Mouse (Mus musculus) cerebellum, postnatal 14 days (tissue): ENCODE measurements at regions not wholly inside any gene's neighbourhood (a gene's known extent, or its start where the extent isn't known, plus 50 kb on each side); places are given as distances from the start of the nearest gene placed in this dataset.
"Not testable (repeated sequence)": the region's sequence is repeated elsewhere in the genome, so short reads cannot be mapped to it uniquely, and the experiment has no call there.

Experiments used
- DNase-seq, 2 experiments: peaks; one replicate each; pipeline ENCODE4 v3.0.0; 2021; ENCODE audit warnings: mixed read lengths in 2 of 2

- no peak for DNase-seq
These were observed 75.0 kb downstream of the Suds3 start for GRCm38 (mm10) chr5:117040878-117041277.

- DNase-seq, result peak; percentile 85 to 88
These were observed 78.7 kb downstream of the Suds3 start for GRCm38 (mm10) chr5:117037261-117037660.

GRCm38 (mm10) chr5:117032130-117032529 lies 83.8 kb downstream of the Suds3 start:
- peak; percentile 91 to 93 for DNase-seq

GRCm38 (mm10) chr5:117025689-117026383 lies 90.1 kb downstream of the Suds3 start:
- DNase-seq, result peak; percentile 63 to 71

GRCm38 (mm10) chr5:117018419-117019150 lies 97.3 kb downstream of the Suds3 start:
- no peak for DNase-seq

GRCm38 (mm10) chr5:117011128-117011527 lies 104.8 kb downstream of the Suds3 start:
- DNase-seq, result peak; percentile 52 to 56

GRCm38 (mm10) chr5:117000770-117001201 lies 115.1 kb downstream of the Suds3 start:
- DNase-seq, result peak; percentile 91 to 95

- peak in 1 of 2 experiments; percentile 47 for DNase-seq
These were observed 121.4 kb downstream of the Suds3 start for GRCm38 (mm10) chr5:116994508-116994907.

- DNase-seq, result peak in 1 of 2 experiments; percentile 36
These were observed 122.2 kb downstream of the Suds3 start for GRCm38 (mm10) chr5:116993674-116994073.

GRCm38 (mm10) chr5:116991461-116991860 lies 124.5 kb downstream of the Suds3 start:
- peak; percentile 84 to 85 for DNase-seq

GRCm38 (mm10) chr5:116971474-116971873 lies 144.4 kb downstream of the Suds3 start:
- DNase-seq, result not testable (repeated sequence)

- no peak for DNase-seq
These were observed 151.7 kb downstream of the Suds3 start for GRCm38 (mm10) chr5:116964171-116964570.

GRCm38 (mm10) chr5:116963106-116963505 lies 152.8 kb downstream of the Suds3 start:
- DNase-seq, result no peak

- no peak for DNase-seq
These were observed 155.9 kb downstream of the Suds3 start for GRCm38 (mm10) chr5:116960041-116960440.

- no peak for DNase-seq
These were observed 157.8 kb downstream of the Suds3 start for GRCm38 (mm10) chr5:116958141-116958540.

GRCm38 (mm10) chr5:116956572-116956971 lies 159.3 kb downstream of the Suds3 start:
- DNase-seq, result peak; percentile 12

- no peak for DNase-seq
These were observed 165.5 kb downstream of the Suds3 start for GRCm38 (mm10) chr5:116950280-116950881.

- DNase-seq, result no peak
These were observed 181.3 kb downstream of the Suds3 start for GRCm38 (mm10) chr5:116934585-116934984.

GRCm38 (mm10) chr5:116934151-116934550 lies 181.8 kb downstream of the Suds3 start:
- no peak for DNase-seq

- DNase-seq, result no peak
These were observed 182.8 kb downstream of the Suds3 start for GRCm38 (mm10) chr5:116933105-116933504.

GRCm38 (mm10) chr5:116923761-116924160 lies 192.2 kb downstream of the Suds3 start:
- DNase-seq, result no peak

- no peak for DNase-seq
These were observed 193.7 kb downstream of the Suds3 start for GRCm38 (mm10) chr5:116922059-116922671.

GRCm38 (mm10) chr5:116914876-116915275 lies 201.0 kb downstream of the Suds3 start:
- DNase-seq, result no peak
